Mouse (Mus musculus) kidney, embryonic 14.5 days (tissue): Measurements from ENCODE around the gene Hid1. TPM values are rescaled to one million over a fixed set of nuclear protein-coding genes. Genes with fewer than 3 reads are reported as not detected.

ENCODE experiments used
- ATAC-seq: fragments of 200-750 bp; cut with Nextera tagmentation; 2 replicates; pipeline ENCODE4 v1.8.0; 2017; ENCODE audit warnings: moderate number of reproducible peaks, mild to moderate bottlenecking, moderate TSS enrichment, moderate library complexity; ENCODE audit not compliant: low FRiP score, low TSS enrichment
- H3K27ac ChIP-seq: fragments of 300-500 bp; sonication (generic); 2 replicates; pipeline ENCODE4 v1.5.1; 2014; ENCODE audit warnings: low read depth, mild to moderate bottlenecking, low read length, moderate library complexity, mixed read lengths
- H3K27me3 ChIP-seq: fragments of 300-500 bp; sonication (generic); 2 replicates; pipeline ENCODE4 v1.6.1; 2014; ENCODE audit warnings: mild to moderate bottlenecking, low read length; ENCODE audit not compliant: control insufficient read depth, insufficient read depth
- H3K36me3 ChIP-seq: fragments of 300-500 bp; sonication (generic); 2 replicates; pipeline ENCODE4 v1.6.1; 2014; ENCODE audit warnings: low read length, mixed read lengths; ENCODE audit not compliant: control insufficient read depth, insufficient read depth
- H3K4me1 ChIP-seq: fragments of 300-500 bp; sonication (generic); 2 replicates; pipeline ENCODE4 v1.6.1; 2014; ENCODE audit warnings: low read length, mixed read lengths; ENCODE audit not compliant: control insufficient read depth, insufficient read depth
- H3K4me2 ChIP-seq: fragments of 300-500 bp; sonication (generic); replicated peaks from 2 replicates; pipeline ENCODE4 v1.6.1; 2014; ENCODE audit warnings: low read depth, mild to moderate bottlenecking, low read length
- H3K4me3 ChIP-seq: fragments of 300-500 bp; sonication (generic); 2 replicates; pipeline ENCODE4 v1.5.1; 2014; ENCODE audit warnings: mild to moderate bottlenecking, low read length
- H3K9ac ChIP-seq: fragments of 300-500 bp; sonication (generic); 2 replicates; pipeline ENCODE4 v1.6.1; 2014; ENCODE audit warnings: low read depth, mild to moderate bottlenecking, low read length, moderate library complexity
- H3K9me3 ChIP-seq: fragments of 300-500 bp; sonication (generic); 2 replicates; pipeline ENCODE4 v1.6.1; 2016; ENCODE audit warnings: low read length; ENCODE audit not compliant: control insufficient read depth
- WGBS: fragments of 180-500 bp; shearing (Covaris S2); extraction: QIAGEN DNeasy Blood & Tissue Kit; methylation state at CpG from one replicate; pipeline ENCODE4 v1.1.7; 2014; 5-methylcytosine and 5-hydroxymethylcytosine counted together
- polyA plus RNA-seq: library from polyadenylated mRNA; unstranded; fragments of >200 nt; fragmentation: Nextera tagmentation; extraction: Ambion mirVana; gene quantifications from 2 replicates; pipeline ENCODE4 v1.2.1, GENCODE M21; 2014

The Hid1 gene
- polyA plus RNA-seq, 1 experiment from 2014 or later = 4.4 TPM

DNA sequence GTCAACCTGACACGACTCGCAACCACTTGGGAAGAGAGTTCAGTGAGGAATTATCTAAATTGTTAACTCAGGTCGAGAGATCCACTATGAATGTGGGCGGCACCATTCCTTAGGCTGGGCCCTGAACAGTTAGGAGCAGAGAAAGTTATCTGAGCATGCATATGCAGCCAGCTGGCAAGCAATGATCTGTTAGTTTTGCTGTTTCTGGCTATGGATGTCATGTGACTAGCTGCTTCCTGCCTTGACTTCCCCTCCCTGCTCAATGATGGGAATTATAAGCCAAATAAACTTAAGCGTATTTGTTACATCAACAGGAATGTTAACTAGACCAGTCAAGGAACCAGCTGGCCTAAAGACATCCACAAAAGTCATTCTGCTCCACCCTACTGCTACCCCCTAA lies 14.2 kb downstream of the Hid1 start:
- no peak for ATAC-seq
- WGBS = 92% methylated on average over 5 of the region's 5 CpGs

DNA sequence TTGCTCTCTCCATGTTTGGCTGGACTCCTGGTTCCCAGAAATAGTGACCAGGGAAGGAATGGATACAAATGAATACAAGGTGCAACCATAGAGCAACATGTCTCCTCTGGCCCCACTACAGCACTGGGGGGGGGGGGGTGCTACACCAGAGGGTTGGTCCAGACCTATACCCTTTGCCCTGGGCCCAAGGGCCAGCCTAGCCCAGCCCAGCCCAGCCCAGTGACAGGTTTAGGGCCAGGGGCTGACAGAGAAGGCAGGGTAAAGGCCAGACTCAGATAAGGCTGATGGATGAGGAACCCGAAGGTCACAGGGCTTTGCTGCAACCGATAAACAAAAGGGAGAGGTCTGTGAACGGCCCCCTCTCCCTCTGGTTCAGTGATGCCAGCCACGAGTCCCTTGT lies 17.6 kb downstream of the Hid1 start:
- Histone ChIP-seq H3K36me3 (no peaks in the 10 kb centered on the region), H3K4me3 (no peak overlapping the region), H3K27ac (no peak overlapping the region), H3K27me3 (peaks cover 4% of the 10 kb centered on the region; the same call in 1 of the 2 replicates), H3K4me1 (0 out of 2 replicates have a peak, but pooled peaks cover 5% of the 10 kb centered on the region), H3K9ac (no peak overlapping the region), H3K4me2 (no peak overlapping the region), H3K9me3 (no peaks in the 10 kb centered on the region)
- ATAC-seq = no peak
- 39% methylated on average over 4 of the region's 4 CpGs for WGBS

More for the DNA sequence above, 14.2 kb downstream of the Hid1 start:
- Histone ChIP-seq H3K9me3 (no peaks in the 10 kb centered on the region), H3K4me1 (0 out of 2 replicates have a peak, but pooled peaks cover 5% of the 10 kb centered on the region), H3K27ac (no peak overlapping the region), H3K27me3 (peaks cover 4% of the 10 kb centered on the region; the same call in 1 of the 2 replicates), H3K36me3 (no peaks in the 10 kb centered on the region), H3K9ac (no peak overlapping the region), H3K4me3 (no peak overlapping the region), H3K4me2 (no peak overlapping the region)

- Histone ChIP-seq H3K4me2 (no peak overlapping the region), H3K4me3 (no peak overlapping the region), H3K27me3 (peaks cover 12% of the 10 kb centered on the region; the same call in 1 of the 2 replicates), H3K27ac (no peak overlapping the region), H3K9me3 (no peaks in the 10 kb centered on the region), H3K4me1 (0 out of 2 replicates have a peak, but pooled peaks cover 5% of the 10 kb centered on the region), H3K9ac (no peak overlapping the region), H3K36me3 (no peaks in the 10 kb centered on the region)
- ATAC-seq = no peak
- WGBS = 53% methylated on average over 17 of the region's 17 CpGs
These were observed 18.8 kb downstream of the Hid1 start for GRCm38 (mm10) chr11:115348681-115349248.

GRCm38 (mm10) chr11:115345515-115345914 lies 22.0 kb downstream of the Hid1 start:
- Histone ChIP-seq H3K4me3 (no peak overlapping the region), H3K36me3 (no peaks in the 10 kb centered on the region), H3K4me1 (0 out of 2 replicates have a peak, but pooled peaks cover 5% of the 10 kb centered on the region), H3K27ac (no peak overlapping the region), H3K27me3 (peaks cover 12% of the 10 kb centered on the region; the same call in 1 of the 2 replicates), H3K9ac (no peak overlapping the region), H3K9me3 (no peaks in the 10 kb centered on the region), H3K4me2 (no peak overlapping the region)
- ATAC-seq = no peak
- WGBS = 20% methylated on average over 7 of the region's 7 CpGs

- H3K9ac ChIP-seq = no peak overlapping the region
- H3K4me1 ChIP-seq = 0 out of 2 replicates have a peak, but pooled peaks cover 5% of the 10 kb centered on the region
- H3K9me3 ChIP-seq = no peaks in the 10 kb centered on the region
- no peak for ATAC-seq
- no peaks in the 10 kb centered on the region for H3K36me3 ChIP-seq
- no peak overlapping the region for H3K27ac ChIP-seq
- H3K4me2 ChIP-seq = no peak overlapping the region
- no peak overlapping the region for H3K4me3 ChIP-seq
- H3K27me3 ChIP-seq = peaks cover 12% of the 10 kb centered on the region
- WGBS = 8% methylated on average over 12 of the region's 12 CpGs
These were observed 22.6 kb downstream of the Hid1 start for GRCm38 (mm10) chr11:115344967-115345366.

DNA sequence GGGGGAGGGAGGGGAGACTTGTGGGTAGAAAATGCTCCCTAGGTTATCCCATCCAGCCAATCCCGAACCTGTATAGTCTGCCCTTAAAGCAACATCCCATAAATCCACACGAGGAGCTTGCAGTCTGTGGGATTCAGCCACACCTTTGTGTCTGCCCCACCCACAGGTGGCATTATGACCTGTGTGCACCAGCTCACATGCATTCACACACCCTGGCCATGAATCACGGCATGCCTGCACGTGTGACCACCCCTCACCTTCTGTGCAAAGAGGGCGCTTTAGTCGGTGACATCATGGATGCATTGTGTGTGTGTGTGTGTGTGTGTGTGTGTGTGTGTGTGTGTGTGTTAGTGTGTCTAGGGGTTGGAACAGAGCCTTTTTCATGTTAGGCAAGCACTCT lies 25.7 kb downstream of the Hid1 start:
- H3K4me1 ChIP-seq = no peaks in the 10 kb centered on the region
- H3K36me3 ChIP-seq = no peaks in the 10 kb centered on the region
- H3K27ac ChIP-seq = no peak overlapping the region
- no peak for ATAC-seq
- no peak overlapping the region for H3K9ac ChIP-seq
- no peak overlapping the region for H3K4me2 ChIP-seq
- H3K27me3 ChIP-seq = peaks cover 18% of the 10 kb centered on the region
- H3K9me3 ChIP-seq = no peaks in the 10 kb centered on the region
- H3K4me3 ChIP-seq = no peak overlapping the region
- 67% methylated on average over 6 of the region's 6 CpGs for WGBS

DNA sequence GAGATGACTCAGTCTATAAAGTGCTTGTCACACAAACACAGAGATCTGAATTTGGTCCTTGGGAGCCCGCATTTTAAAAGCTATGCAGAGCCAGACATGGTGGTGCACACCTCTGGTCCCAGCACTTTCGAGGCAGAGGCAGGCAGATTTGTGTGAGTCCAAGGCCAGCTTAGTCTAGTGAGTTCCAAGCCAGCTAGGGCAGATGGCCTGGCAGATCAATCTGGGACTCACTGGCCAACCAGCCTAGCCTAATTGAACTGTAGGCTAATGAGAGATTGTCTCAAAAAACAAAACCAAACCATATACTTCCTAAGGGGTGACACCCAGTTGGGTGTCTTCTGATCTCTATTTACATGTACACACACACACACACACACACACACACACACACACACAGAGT lies 26.3 kb downstream of the Hid1 start:
- 67% methylated on average over 2 of the region's 2 CpGs for WGBS
- Histone ChIP-seq H3K9me3 (no peaks in the 10 kb centered on the region), H3K27ac (no peak overlapping the region), H3K27me3 (peaks cover 21% of the 10 kb centered on the region), H3K4me2 (no peak overlapping the region), H3K9ac (no peak overlapping the region), H3K4me3 (no peak overlapping the region), H3K36me3 (no peaks in the 10 kb centered on the region), H3K4me1 (no peaks in the 10 kb centered on the region)
- ATAC-seq = no peak

- Histone ChIP-seq H3K27me3 (peaks cover 38% of the 10 kb centered on the region), H3K36me3 (no peaks in the 10 kb centered on the region)
These were observed 29.7 kb downstream of the Hid1 start for GRCm38 (mm10) chr11:115337826-115338225.

DNA sequence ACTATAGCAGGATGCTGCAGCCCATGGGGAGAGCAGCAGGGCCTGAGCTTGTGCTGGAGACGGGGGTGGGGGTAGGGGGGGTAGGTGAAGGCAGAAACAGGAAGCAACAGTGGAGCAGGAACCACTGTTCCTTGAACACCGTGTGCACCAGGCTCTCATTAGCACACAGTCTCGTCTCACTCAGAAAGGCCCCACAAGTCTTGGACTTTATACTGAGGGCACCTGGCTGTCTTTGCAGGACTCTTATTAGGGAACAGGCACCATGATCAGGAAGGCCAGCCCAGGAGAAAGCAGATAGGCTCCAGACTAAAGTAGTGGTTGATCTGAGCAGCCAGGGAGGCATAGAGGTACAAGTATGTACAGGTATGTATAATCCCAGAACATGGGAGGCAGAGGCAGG lies 30.2 kb downstream of the Hid1 start:
- Histone ChIP-seq H3K27ac (no peak overlapping the region), H3K27me3 (peaks cover 43% of the 10 kb centered on the region), H3K9ac (no peak overlapping the region), H3K36me3 (no peaks in the 10 kb centered on the region), H3K9me3 (no peaks in the 10 kb centered on the region), H3K4me3 (no peak overlapping the region), H3K4me2 (no peak overlapping the region), H3K4me1 (0 out of 2 replicates have a peak, but pooled peaks cover 2% of the 10 kb centered on the region)
- 48% methylated on average over 3 of the region's 3 CpGs for WGBS
- ATAC-seq = no peak

More at GRCm38 (mm10) chr11:115337826-115338225, 29.7 kb downstream of the Hid1 start:
- no peak overlapping the region for H3K4me2 ChIP-seq
- 0 out of 2 replicates have a peak, but pooled peaks cover 2% of the 10 kb centered on the region for H3K4me1 ChIP-seq
- WGBS = 72% methylated on average over 1 of the region's 1 CpGs
- H3K9me3 ChIP-seq = no peaks in the 10 kb centered on the region
- H3K4me3 ChIP-seq = no peak overlapping the region
- H3K9ac ChIP-seq = no peak overlapping the region
- no peak for ATAC-seq
- H3K27ac ChIP-seq = no peak overlapping the region
